Mouse (Mus musculus) liver, adult 2 months (tissue): Measurements from ENCODE around the gene Hic1.

Source experiments
- CTCF ChIP-seq: fragments of 200-500 bp; IDR thresholded peaks from 2 replicates; pipeline ENCODE4 v1.5.1; 2011; ENCODE audit warnings: low read depth, low read length, control low read depth
- POLR2A ChIP-seq: fragments of 200-500 bp; IDR thresholded peaks from 2 replicates; pipeline ENCODE4 v1.6.1; 2011; ENCODE audit warnings: low read length, control low read depth; ENCODE audit not compliant: insufficient read depth; ENCODE audit errors: extremely low read depth

DNA sequence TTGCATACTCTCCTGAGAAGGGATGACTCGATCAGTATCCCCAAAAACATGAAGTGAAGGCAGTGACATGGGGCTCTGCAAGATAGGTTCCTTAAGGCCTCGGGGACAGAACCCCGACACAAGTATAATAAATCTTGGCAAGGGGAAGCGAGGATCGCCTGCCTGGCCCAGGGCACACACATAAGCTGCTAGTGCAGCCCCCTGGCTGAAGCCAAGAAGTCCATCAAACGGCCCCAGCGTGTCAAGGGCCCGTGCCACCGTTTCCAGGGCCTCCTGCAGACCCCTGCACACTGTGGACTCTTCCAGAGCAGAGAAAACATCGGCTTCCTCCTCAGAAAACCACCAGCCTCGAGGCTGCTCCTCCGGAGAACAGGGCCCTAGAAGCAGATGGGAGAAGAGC lies 8.7 kb upstream of the Hic1 start:
- no peak for TF ChIP-seq CTCF
- no peak for TF ChIP-seq POLR2A
